Mouse (Mus musculus): ENCODE measurements around the gene Pnma5. TPM values are rescaled to one million over a fixed set of nuclear protein-coding genes. Genes with fewer than 3 reads are reported as not detected.

Gene Pnma5
- polyA plus RNA-seq, 1 experiment from 2014 or later: not detected

MicroRNAs encoded within 50 kb of the gene (microRNA counts, 519-probe panel; counts per million panel counts)
- 582 counts per million, percentile 70 among the panel's probes with 10 or more counts for microRNA mmu-miR-2137

Small RNAs within 50 kb of the gene (microRNA-seq; reads per million reads assigned to microRNA genes)
- gene Mir2137: 6.3 reads per million, percentile 12 among the genes with 10 or more reads in this experiment

Other genes with a start within 250 kb of the Pnma5 start
- gene Gabrq, start 211.9 kb downstream of the Pnma5 start, polyA plus RNA-seq (2016; fragmentation: Nextera tagmentation; extraction: Ambion mirVana): not detected in 2 replicates
- gene Cetn2, start 118.7 kb downstream of the Pnma5 start, polyA plus RNA-seq (2016; fragmentation: Nextera tagmentation; extraction: Ambion mirVana): 41.1 and 45.9 TPM in 2 replicates
- 21.0 and 24.4 TPM in 2 replicates for gene Nsdhl, start 118.5 kb downstream of the Pnma5 start, polyA plus RNA-seq (2016; fragmentation: Nextera tagmentation; extraction: Ambion mirVana)
- gene Zfp185, start 49.8 kb downstream of the Pnma5 start, polyA plus RNA-seq (2016; fragmentation: Nextera tagmentation; extraction: Ambion mirVana): 1.2 and 1.5 TPM in 2 replicates
- not detected in 2 replicates for gene Pnma3, start 27.7 kb upstream of the Pnma5 start, polyA plus RNA-seq (2016; fragmentation: Nextera tagmentation; extraction: Ambion mirVana)
- 1.1 and 1.3 TPM in 2 replicates for gene Xlr4a, start 45.4 kb upstream of the Pnma5 start, polyA plus RNA-seq (2016; fragmentation: Nextera tagmentation; extraction: Ambion mirVana)
- gene Xlr3a, start 60.0 kb upstream of the Pnma5 start, polyA plus RNA-seq (2016; fragmentation: Nextera tagmentation; extraction: Ambion mirVana): 1.6 and 2.4 TPM in 2 replicates
- 0.07 TPM in 1 of 2 replicates, not detected in the other for gene Gm14685, start 79.9 kb upstream of the Pnma5 start, polyA plus RNA-seq (2016; fragmentation: Nextera tagmentation; extraction: Ambion mirVana)
- not detected in 2 replicates for gene Xlr5b, start 111.7 kb upstream of the Pnma5 start, polyA plus RNA-seq (2016; fragmentation: Nextera tagmentation; extraction: Ambion mirVana)
- gene DXBay18, start 112.3 kb upstream of the Pnma5 start, polyA plus RNA-seq (2016; fragmentation: Nextera tagmentation; extraction: Ambion mirVana): 0.12 TPM in 1 of 2 replicates, not detected in the other
- gene Spin2d, start 139.9 kb upstream of the Pnma5 start, polyA plus RNA-seq (2016; fragmentation: Nextera tagmentation; extraction: Ambion mirVana): not detected in 2 replicates
- 2.9 and 3.4 TPM in 2 replicates for gene Xlr3b, start 155.1 kb upstream of the Pnma5 start, polyA plus RNA-seq (2016; fragmentation: Nextera tagmentation; extraction: Ambion mirVana)
- 2.1 and 2.5 TPM in 2 replicates for gene Xlr4b, start 177.2 kb upstream of the Pnma5 start, polyA plus RNA-seq (2016; fragmentation: Nextera tagmentation; extraction: Ambion mirVana)
- gene F8a, start 191.2 kb upstream of the Pnma5 start, polyA plus RNA-seq (2016; fragmentation: Nextera tagmentation; extraction: Ambion mirVana): 4.4 and 4.7 TPM in 2 replicates
- 0.50 and 0.51 TPM in 2 replicates for gene Xlr4c, start 206.0 kb upstream of the Pnma5 start, polyA plus RNA-seq (2016; fragmentation: Nextera tagmentation; extraction: Ambion mirVana)
- not detected in 2 replicates for gene Xlr3c, start 228.3 kb upstream of the Pnma5 start, polyA plus RNA-seq (2016; fragmentation: Nextera tagmentation; extraction: Ambion mirVana)

All from liver, embryonic 12.5 days (tissue).